Mouse (Mus musculus): Measurements from ENCODE around the gene Myo15. TPM values are rescaled to one million over a fixed set of nuclear protein-coding genes. Genes with fewer than 3 reads are reported as not detected.

The Myo15 gene
- polyA plus RNA-seq, 1 experiment from 2014 or later, result 0.08 TPM

- no peak overlapping the region for H3K9ac ChIP-seq (ENCODE audit: low read length)
- ATAC-seq (no peak), DNase-seq (ENCODE audit: low spot score) (no peak)
- no peak overlapping the region for H3K4me2 ChIP-seq (ENCODE audit: low read length)
- no peak overlapping the region for H3K4me3 ChIP-seq (ENCODE audit: low read depth, low read length)
- no peak overlapping the region for H3K27ac ChIP-seq (ENCODE audit: low read depth, low read length)
- H3K9me3 ChIP-seq (replicated peaks; ENCODE audit: control insufficient read depth, low read length), result no peaks in the 10 kb centered on the region
- H3K36me3 ChIP-seq (ENCODE audit: control insufficient read depth, insufficient read depth, low read length), result peaks cover 75% of the 10 kb centered on the region
- H3K27me3 ChIP-seq (replicated peaks; ENCODE audit: control insufficient read depth, insufficient read depth, low read length), result no peaks in the 10 kb centered on the region
- no peaks in the 10 kb centered on the region for H3K4me1 ChIP-seq (ENCODE audit: control insufficient read depth, insufficient read depth, low read length)
- WGBS, result 43% methylated on average over 7 of the region's 7 CpGs
Observed at GRCm38 (mm10) chr11:60440176-60440575, 29.0 kb upstream of the Myo15 start.

GRCm38 (mm10) chr11:60442896-60443295 lies 26.2 kb upstream of the Myo15 start:
- no peak for ATAC-seq
- 87% methylated on average over 6 of the region's 6 CpGs for WGBS

GRCm38 (mm10) chr11:60444007-60444406 lies 25.1 kb upstream of the Myo15 start:
- no peak for ATAC-seq

More at GRCm38 (mm10) chr11:60442896-60443295, 26.2 kb upstream of the Myo15 start:
- H3K27me3 ChIP-seq (replicated peaks; ENCODE audit: control insufficient read depth, insufficient read depth, low read length), result no peaks in the 10 kb centered on the region
- no peak overlapping the region for H3K9ac ChIP-seq (ENCODE audit: low read length)
- peaks cover 50% of the 10 kb centered on the region for H3K36me3 ChIP-seq (ENCODE audit: control insufficient read depth, insufficient read depth, low read length)
- DNase-seq (ENCODE audit: low spot score), result no peak
- H3K4me1 ChIP-seq (ENCODE audit: control insufficient read depth, insufficient read depth, low read length), result no peaks in the 10 kb centered on the region
- H3K4me3 ChIP-seq (ENCODE audit: low read depth, low read length), result no peak overlapping the region
- H3K9me3 ChIP-seq (replicated peaks; ENCODE audit: control insufficient read depth, low read length), result no peaks in the 10 kb centered on the region
- H3K27ac ChIP-seq (ENCODE audit: low read depth, low read length), result no peak overlapping the region
- no peak overlapping the region for H3K4me2 ChIP-seq (ENCODE audit: low read length)

GRCm38 (mm10) chr11:60454080-60454744 lies 14.9 kb upstream of the Myo15 start, which contains the start of gene Drg2:
TSS of gene Drg2 (plus strand) at chr11:60454591.
- Histone ChIP-seq H3K9ac (ENCODE audit: low read length) (peak within 1 kb of the TSS; percentile 84), H3K36me3 (ENCODE audit: control insufficient read depth, insufficient read depth, low read length) (peaks cover 26% of the 10 kb centered on the region), H3K27ac (ENCODE audit: low read depth, low read length) (no peak within 1 kb of the TSS; the same call in 1 of the 2 replicates), H3K4me1 (ENCODE audit: control insufficient read depth, insufficient read depth, low read length) (peaks cover 6% of the 10 kb centered on the region), H3K27me3 (replicated peaks; ENCODE audit: control insufficient read depth, insufficient read depth, low read length) (no peaks in the 10 kb centered on the region), H3K4me2 (ENCODE audit: low read length) (peak within 1 kb of the TSS; percentile 92), H3K9me3 (replicated peaks; ENCODE audit: control insufficient read depth, low read length) (no peaks in the 10 kb centered on the region), H3K4me3 (ENCODE audit: low read depth, low read length) (peak within 1 kb of the TSS; percentile 62)
- DNase-seq (ENCODE audit: low spot score) (peak; percentile 95), ATAC-seq (peak; percentile 96)
- WGBS, result 5% methylated on average over 27 of the region's 27 CpGs

More at GRCm38 (mm10) chr11:60444007-60444406, 25.1 kb upstream of the Myo15 start:
- Histone ChIP-seq H3K4me1 (ENCODE audit: control insufficient read depth, insufficient read depth, low read length) (no peaks in the 10 kb centered on the region), H3K4me2 (ENCODE audit: low read length) (no peak overlapping the region), H3K9ac (ENCODE audit: low read length) (no peak overlapping the region), H3K4me3 (ENCODE audit: low read depth, low read length) (no peak overlapping the region), H3K27ac (ENCODE audit: low read depth, low read length) (no peak overlapping the region), H3K36me3 (ENCODE audit: control insufficient read depth, insufficient read depth, low read length) (peaks cover 41% of the 10 kb centered on the region), H3K27me3 (replicated peaks; ENCODE audit: control insufficient read depth, insufficient read depth, low read length) (no peaks in the 10 kb centered on the region), H3K9me3 (replicated peaks; ENCODE audit: control insufficient read depth, low read length) (no peaks in the 10 kb centered on the region)
- 81% methylated on average over 4 of the region's 4 CpGs for WGBS
- DNase-seq (ENCODE audit: low spot score), result no peak

- WGBS, result under 1% methylated on average over 17 of the region's 17 CpGs
- peaks cover 6% of the 10 kb centered on the region for H3K4me1 ChIP-seq (ENCODE audit: control insufficient read depth, insufficient read depth, low read length)
- no peaks in the 10 kb centered on the region for H3K9me3 ChIP-seq (replicated peaks; ENCODE audit: control insufficient read depth, low read length)
- H3K4me2 ChIP-seq (ENCODE audit: low read length), result peak overlapping the region; percentile 92
- H3K9ac ChIP-seq (ENCODE audit: low read length), result peak overlapping the region; percentile 84
- no peaks in the 10 kb centered on the region for H3K27me3 ChIP-seq (replicated peaks; ENCODE audit: control insufficient read depth, insufficient read depth, low read length)
- H3K27ac ChIP-seq (ENCODE audit: low read depth, low read length), result no peak overlapping the region; the same call in 1 of the 2 replicates
- DNase-seq (ENCODE audit: low spot score) (peak; percentile 1), ATAC-seq (peak; percentile 40)
- peaks cover 31% of the 10 kb centered on the region for H3K36me3 ChIP-seq (ENCODE audit: control insufficient read depth, insufficient read depth, low read length)
- H3K4me3 ChIP-seq (ENCODE audit: low read depth, low read length), result peak overlapping the region; percentile 62
Observed at GRCm38 (mm10) chr11:60454745-60455087, 14.4 kb upstream of the Myo15 start.

GRCm38 (mm10) chr11:60457973-60458372 lies 11.2 kb upstream of the Myo15 start:
- no peaks in the 10 kb centered on the region for H3K9me3 ChIP-seq (replicated peaks; ENCODE audit: control insufficient read depth, low read length)
- peak; percentile 13 for DNase-seq (ENCODE audit: low spot score)
- ATAC-seq, result no peak
- H3K4me1 ChIP-seq (ENCODE audit: control insufficient read depth, insufficient read depth, low read length), result peaks cover 6% of the 10 kb centered on the region
- H3K9ac ChIP-seq (ENCODE audit: low read length), result no peak overlapping the region
- H3K4me3 ChIP-seq (ENCODE audit: low read depth, low read length), result no peak overlapping the region
- no peak overlapping the region for H3K27ac ChIP-seq (ENCODE audit: low read depth, low read length)
- H3K27me3 ChIP-seq (replicated peaks; ENCODE audit: control insufficient read depth, insufficient read depth, low read length), result no peaks in the 10 kb centered on the region
- no peak overlapping the region for H3K4me2 ChIP-seq (ENCODE audit: low read length)
- peaks cover 63% of the 10 kb centered on the region for H3K36me3 ChIP-seq (ENCODE audit: control insufficient read depth, insufficient read depth, low read length)
- 94% methylated on average over 1 of the region's 1 CpGs for WGBS

GRCm38 (mm10) chr11:60465943-60466380 lies 3.2 kb upstream of the Myo15 start:
- Histone ChIP-seq H3K36me3 (ENCODE audit: control insufficient read depth, insufficient read depth, low read length) (peaks cover 86% of the 10 kb centered on the region), H3K4me1 (ENCODE audit: control insufficient read depth, insufficient read depth, low read length) (no peaks in the 10 kb centered on the region), H3K4me3 (ENCODE audit: low read depth, low read length) (no peak overlapping the region), H3K27me3 (replicated peaks; ENCODE audit: control insufficient read depth, insufficient read depth, low read length) (no peaks in the 10 kb centered on the region), H3K9ac (ENCODE audit: low read length) (no peak overlapping the region), H3K4me2 (ENCODE audit: low read length) (no peak overlapping the region), H3K9me3 (replicated peaks; ENCODE audit: control insufficient read depth, low read length) (no peaks in the 10 kb centered on the region), H3K27ac (ENCODE audit: low read depth, low read length) (no peak overlapping the region)
- DNase-seq (ENCODE audit: low spot score) (peak; percentile 26), ATAC-seq (no peak)
- WGBS, result 91% methylated on average over 2 of the region's 2 CpGs

- H3K9me3 ChIP-seq (replicated peaks; ENCODE audit: control insufficient read depth, low read length), result no peaks in the 10 kb centered on the region
- no peak overlapping the region for H3K4me3 ChIP-seq (ENCODE audit: low read depth, low read length)
- WGBS, result 83% methylated on average over 9 of the region's 9 CpGs
- H3K9ac ChIP-seq (ENCODE audit: low read length), result no peak overlapping the region
- H3K27me3 ChIP-seq (replicated peaks; ENCODE audit: control insufficient read depth, insufficient read depth, low read length), result no peaks in the 10 kb centered on the region
- H3K36me3 ChIP-seq (ENCODE audit: control insufficient read depth, insufficient read depth, low read length), result peaks cover 38% of the 10 kb centered on the region
- no peak overlapping the region for H3K4me2 ChIP-seq (ENCODE audit: low read length)
- ATAC-seq (no peak), DNase-seq (ENCODE audit: low spot score) (no peak)
- H3K27ac ChIP-seq (ENCODE audit: low read depth, low read length), result no peak overlapping the region
- H3K4me1 ChIP-seq (ENCODE audit: control insufficient read depth, insufficient read depth, low read length), result no peaks in the 10 kb centered on the region
Observed at GRCm38 (mm10) chr11:60470743-60471142, 1.6 kb downstream of the Myo15 start.

- ATAC-seq, result no peak
- no peaks in the 10 kb centered on the region for H3K4me1 ChIP-seq (ENCODE audit: control insufficient read depth, insufficient read depth, low read length)
- WGBS, result 77% methylated on average over 5 of the region's 5 CpGs
Observed at GRCm38 (mm10) chr11:60474534-60474933, 5.4 kb downstream of the Myo15 start.

More at GRCm38 (mm10) chr11:60474534-60474933, 5.4 kb downstream of the Myo15 start:
- no peak overlapping the region for H3K27ac ChIP-seq (ENCODE audit: low read depth, low read length)
- no peaks in the 10 kb centered on the region for H3K27me3 ChIP-seq (replicated peaks; ENCODE audit: control insufficient read depth, insufficient read depth, low read length)
- H3K9me3 ChIP-seq (replicated peaks; ENCODE audit: control insufficient read depth, low read length), result no peaks in the 10 kb centered on the region
- no peak overlapping the region for H3K4me3 ChIP-seq (ENCODE audit: low read depth, low read length)
- H3K9ac ChIP-seq (ENCODE audit: low read length), result no peak overlapping the region
- H3K36me3 ChIP-seq (ENCODE audit: control insufficient read depth, insufficient read depth, low read length), result peaks cover under 1% of the 10 kb centered on the region; the same call in 1 of the 2 replicates
- DNase-seq (ENCODE audit: low spot score), result no peak
- no peak overlapping the region for H3K4me2 ChIP-seq (ENCODE audit: low read length)
